Mouse (Mus musculus) embryonic facial prominence, embryonic 14.5 days (tissue): Measurements from ENCODE around the gene Kmt2c. TPM values are rescaled to one million over a fixed set of nuclear protein-coding genes. Genes with fewer than 3 reads are reported as not detected.

ENCODE experiments used
- ATAC-seq: fragments of 200-750 bp; cut with Nextera tagmentation; 2 replicates; pipeline ENCODE4 v1.8.0; 2017; ENCODE audit warnings: low read depth, moderate number of reproducible peaks, moderate TSS enrichment
- DNase-seq: peaks from one replicate; pipeline ENCODE4 v3.0.0-alpha.2; 2015; ENCODE audit warnings: low spot score
- H3K27ac ChIP-seq: fragments of 300-500 bp; sonication (generic); replicated peaks from 2 replicates; pipeline ENCODE4 v1.5.1; 2014; ENCODE audit warnings: low read depth, mild to moderate bottlenecking, low read length, moderate library complexity
- H3K27me3 ChIP-seq: fragments of 300-500 bp; sonication (generic); replicated peaks from 2 replicates; pipeline ENCODE4 v1.6.1; 2014; ENCODE audit warnings: low read length; ENCODE audit not compliant: control insufficient read depth, insufficient read depth
- H3K36me3 ChIP-seq: fragments of 300-500 bp; sonication (generic); 2 replicates; pipeline ENCODE4 v1.6.1; 2014; ENCODE audit warnings: low read length, mixed read lengths; ENCODE audit not compliant: control insufficient read depth, insufficient read depth
- H3K4me1 ChIP-seq: fragments of 300-500 bp; sonication (generic); 2 replicates; pipeline ENCODE4 v1.6.1; 2014; ENCODE audit warnings: antibody characterized with exemption, low read length; ENCODE audit not compliant: control insufficient read depth, insufficient read depth
- H3K4me2 ChIP-seq: fragments of 300-500 bp; sonication (generic); 2 replicates; pipeline ENCODE4 v1.6.1; 2014; ENCODE audit warnings: low read depth, mild to moderate bottlenecking, low read length, moderate library complexity, mixed read lengths
- H3K4me3 ChIP-seq: fragments of 300-500 bp; sonication (generic); 2 replicates; pipeline ENCODE4 v1.5.1; 2014; ENCODE audit warnings: low read depth, mild to moderate bottlenecking, low read length
- H3K9ac ChIP-seq: fragments of 300-500 bp; sonication (generic); 2 replicates; pipeline ENCODE4 v1.6.1; 2014; ENCODE audit warnings: low read depth, mild to moderate bottlenecking, low read length, moderate library complexity, mixed read lengths
- H3K9me3 ChIP-seq: fragments of 300-500 bp; sonication (generic); 2 replicates; pipeline ENCODE4 v1.6.1; 2016; ENCODE audit warnings: low read length; ENCODE audit not compliant: control insufficient read depth
- WGBS: fragments of 180-500 bp; shearing (Covaris S2); extraction: QIAGEN DNeasy Blood & Tissue Kit; methylation state at CpG from one replicate; pipeline ENCODE4 v1.1.7; 2014; 5-methylcytosine and 5-hydroxymethylcytosine counted together
- polyA plus RNA-seq: library from polyadenylated mRNA; unstranded; fragments of >200 nt; fragmentation: Nextera tagmentation; extraction: Ambion mirVana; gene quantifications from 2 replicates; pipeline ENCODE4 v1.2.1, GENCODE M21; 2014

Kmt2c gene
- polyA plus RNA-seq, 1 experiment from 2014 or later = 19.9 TPM

- DNase-seq (peak; percentile 7), ATAC-seq (no peak)
- Histone ChIP-seq H3K4me2 (no peak overlapping the region), H3K4me1 (peaks cover 4% of the 10 kb centered on the region; the same call in 1 of the 2 replicates), H3K9ac (no peak overlapping the region), H3K27ac (no peak overlapping the region), H3K27me3 (no peaks in the 10 kb centered on the region), H3K9me3 (no peaks in the 10 kb centered on the region), H3K4me3 (no peak overlapping the region), H3K36me3 (no peaks in the 10 kb centered on the region)
- WGBS = 32% methylated on average over 5 of the region's 5 CpGs
These were observed 27.5 kb upstream of the Kmt2c start for GRCm38 (mm10) chr5:25526116-25526515.

- H3K4me3 ChIP-seq = no peak overlapping the region
- no peaks in the 10 kb centered on the region for H3K27me3 ChIP-seq
- 80% methylated on average over 5 of the region's 5 CpGs for WGBS
- ATAC-seq = no peak
- H3K36me3 ChIP-seq = no peaks in the 10 kb centered on the region
- DNase-seq = no peak
- no peak overlapping the region for H3K27ac ChIP-seq
- no peaks in the 10 kb centered on the region for H3K9me3 ChIP-seq
- H3K4me2 ChIP-seq = no peak overlapping the region
- no peak overlapping the region for H3K9ac ChIP-seq
- H3K4me1 ChIP-seq = no peaks in the 10 kb centered on the region
These were observed 22.9 kb upstream of the Kmt2c start for GRCm38 (mm10) chr5:25521461-25521860.

GRCm38 (mm10) chr5:25519820-25520219 lies 21.2 kb upstream of the Kmt2c start:
- 72% methylated on average over 3 of the region's 3 CpGs for WGBS
- no peaks in the 10 kb centered on the region for H3K36me3 ChIP-seq
- H3K4me1 ChIP-seq = no peaks in the 10 kb centered on the region
- no peak overlapping the region for H3K27ac ChIP-seq
- DNase-seq = no peak
- no peak overlapping the region for H3K9ac ChIP-seq
- no peak overlapping the region for H3K4me2 ChIP-seq
- H3K27me3 ChIP-seq = no peaks in the 10 kb centered on the region
- H3K4me3 ChIP-seq = no peak overlapping the region
- no peaks in the 10 kb centered on the region for H3K9me3 ChIP-seq
- no peak for ATAC-seq

GRCm38 (mm10) chr5:25517550-25517949 lies 19.0 kb upstream of the Kmt2c start:
- Histone ChIP-seq H3K27me3 (no peaks in the 10 kb centered on the region), H3K9ac (no peak overlapping the region), H3K4me1 (no peaks in the 10 kb centered on the region), H3K9me3 (no peaks in the 10 kb centered on the region), H3K4me2 (no peak overlapping the region), H3K4me3 (no peak overlapping the region), H3K27ac (no peak overlapping the region), H3K36me3 (no peaks in the 10 kb centered on the region)
- WGBS = 82% methylated on average over 5 of the region's 5 CpGs
- DNase-seq = no peak
- ATAC-seq = no peak

GRCm38 (mm10) chr5:25516301-25516895 lies 17.8 kb upstream of the Kmt2c start:
- Histone ChIP-seq H3K9ac (no peak overlapping the region), H3K36me3 (no peaks in the 10 kb centered on the region), H3K4me3 (no peak overlapping the region), H3K4me2 (no peak overlapping the region), H3K27ac (no peak overlapping the region), H3K9me3 (no peaks in the 10 kb centered on the region), H3K4me1 (no peaks in the 10 kb centered on the region), H3K27me3 (no peaks in the 10 kb centered on the region)
- ATAC-seq (no peak), DNase-seq (no peak)
- WGBS = 92% methylated on average over 11 of the region's 11 CpGs

GRCm38 (mm10) chr5:25515767-25516166 lies 17.2 kb upstream of the Kmt2c start, which contains the start of gene Cct8l1:
Gene Cct8l1, plus strand, starts transcription at chr5:25516067.
- no peak for ATAC-seq

GRCm38 (mm10) chr5:25506041-25506440 lies 7.5 kb upstream of the Kmt2c start:
- Histone ChIP-seq H3K27ac (no peak overlapping the region), H3K36me3 (no peaks in the 10 kb centered on the region), H3K9ac (no peak overlapping the region), H3K4me3 (no peak overlapping the region), H3K27me3 (no peaks in the 10 kb centered on the region), H3K9me3 (no peaks in the 10 kb centered on the region), H3K4me2 (no peak overlapping the region), H3K4me1 (no peaks in the 10 kb centered on the region)
- 69% methylated on average over 5 of the region's 5 CpGs for WGBS
- ATAC-seq = no peak
- DNase-seq = no peak

More at GRCm38 (mm10) chr5:25515767-25516166, 17.2 kb upstream of the Kmt2c start, which contains the start of gene Cct8l1:
- Histone ChIP-seq H3K4me1 (no peaks in the 10 kb centered on the region), H3K27ac (no peak within 1 kb of the TSS), H3K4me3 (no peak within 1 kb of the TSS), H3K9me3 (no peaks in the 10 kb centered on the region), H3K9ac (no peak within 1 kb of the TSS), H3K27me3 (no peaks in the 10 kb centered on the region), H3K4me2 (no peak within 1 kb of the TSS), H3K36me3 (no peaks in the 10 kb centered on the region)
- 94% methylated on average over 5 of the region's 5 CpGs for WGBS
- DNase-seq = no peak

- 60% methylated on average over 7 of the region's 7 CpGs for whole genome bisulfite sequencing
- DNase-seq = no peak
- no peaks in the 10 kb centered on the region for H3K27me3 ChIP-seq
- peak overlapping the region; percentile 83 for H3K4me3 ChIP-seq
- ATAC-seq = no peak
- H3K4me2 ChIP-seq = peak overlapping the region; percentile 56
- no peak overlapping the region for H3K27ac ChIP-seq
- H3K9me3 ChIP-seq = no peaks in the 10 kb centered on the region
- peak overlapping the region; percentile 86 for H3K9ac ChIP-seq
- H3K36me3 ChIP-seq = no peaks in the 10 kb centered on the region
- H3K4me1 ChIP-seq = peaks cover 15% of the 10 kb centered on the region
These were observed 2.1 kb upstream of the Kmt2c start for GRCm38 (mm10) chr5:25500686-25501085.
